Mouse (Mus musculus): ENCODE measurements at regions not wholly inside any gene's neighbourhood (a gene's known extent, or its start where the extent isn't known, plus 50 kb on each side); places are given as distances from the start of the nearest gene placed in this dataset.

GRCm38 (mm10) chr7:125149740-125150139 lies 294.7 kb upstream of the Kdm8 start:
- DNase-seq (ENCODE audit: low spot score in 2 of 2) = no peak

DNA sequence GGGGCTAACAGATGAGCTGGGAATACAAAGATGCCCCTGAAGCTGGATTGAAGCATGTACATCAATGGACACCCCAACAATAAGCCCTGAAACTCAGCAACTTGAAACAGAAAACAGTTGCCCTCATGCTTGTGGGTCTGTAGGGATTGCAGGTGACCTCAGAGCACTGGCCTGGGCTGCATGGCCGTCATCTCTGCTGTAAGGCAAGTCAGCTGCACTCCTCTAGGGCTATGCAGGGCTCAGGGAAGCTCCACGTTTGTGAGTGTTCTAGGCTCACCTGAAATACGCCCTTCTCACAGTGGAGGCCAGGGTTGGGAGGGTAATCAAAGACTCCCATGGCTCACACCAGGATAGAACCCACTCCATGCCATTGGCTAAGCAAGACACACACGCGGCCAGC lies 292.2 kb upstream of the Kdm8 start:
- DNase-seq (ENCODE audit: low spot score in 2 of 2) = no peak

- no peak for DNase-seq (ENCODE audit: low spot score in 2 of 2)
Measured at GRCm38 (mm10) chr7:125155291-125155690, 289.2 kb upstream of the Kdm8 start.

DNA sequence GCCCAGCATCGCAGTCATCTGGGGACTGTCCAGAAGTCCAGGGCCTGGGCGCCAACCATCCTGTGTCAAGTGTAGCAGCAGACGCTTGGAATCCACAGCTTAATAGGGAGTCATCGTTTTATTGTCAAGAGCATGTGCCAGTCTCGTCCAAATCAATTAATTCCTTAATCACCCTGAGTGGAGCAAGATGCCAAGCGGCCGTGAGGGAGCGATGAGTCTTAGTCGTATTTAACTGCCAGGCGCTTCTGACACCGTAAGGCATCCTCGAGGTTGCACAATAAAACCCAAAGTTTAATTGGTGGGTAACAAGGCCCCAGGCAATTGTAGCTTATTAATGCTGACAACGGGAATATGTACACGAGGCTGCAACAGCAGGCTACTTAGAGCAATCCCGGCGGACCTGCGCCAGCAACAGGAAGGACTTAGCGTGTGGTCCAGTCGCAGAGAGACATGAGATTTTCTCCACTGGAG lies 277.6 kb upstream of the Kdm8 start:
- DNase-seq (ENCODE audit: low spot score in 2 of 2) = no peak

DNA sequence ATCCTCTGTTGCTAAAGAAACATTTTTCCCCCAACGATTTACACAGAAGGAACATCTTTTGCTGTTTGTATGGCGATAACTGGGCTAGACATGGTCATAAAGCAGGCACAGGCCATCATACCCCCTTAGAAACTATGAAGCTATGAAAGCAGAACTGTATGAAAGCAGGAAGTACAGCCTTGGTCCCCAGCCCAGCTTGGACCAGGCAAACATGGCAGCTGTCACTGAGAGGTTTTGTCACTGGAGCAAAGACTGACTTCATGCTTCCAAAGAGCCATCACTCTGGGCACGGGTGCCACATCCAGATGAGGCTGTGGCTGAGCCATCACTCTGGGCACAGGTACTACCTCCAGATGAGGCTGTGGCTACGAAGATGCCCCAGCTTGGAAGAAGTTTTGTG lies 276.8 kb upstream of the Kdm8 start:
- no peak for DNase-seq (ENCODE audit: low spot score in 2 of 2)

DNA sequence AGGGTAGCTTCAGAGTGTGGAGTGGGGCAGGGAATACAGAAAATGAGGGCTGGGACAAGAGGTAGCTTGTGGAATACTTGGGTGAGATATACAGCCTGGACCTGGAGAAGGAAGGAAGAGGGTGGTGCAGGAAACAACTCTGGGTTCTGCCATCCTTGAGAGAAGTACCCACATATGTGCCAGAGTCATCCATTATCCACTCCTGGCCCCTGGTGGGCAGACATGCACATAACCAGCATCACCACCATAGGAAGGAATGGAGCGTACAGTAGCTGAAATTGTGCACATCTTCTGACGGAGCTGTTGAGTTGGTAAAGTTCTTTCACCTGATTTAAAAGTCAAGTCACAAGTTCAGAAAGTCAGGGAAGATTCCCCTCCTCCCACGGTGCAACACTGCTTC lies 262.9 kb upstream of the Kdm8 start:
- DNase-seq (ENCODE audit: low spot score in 2 of 2) = peak; percentile 52 to 70

DNA sequence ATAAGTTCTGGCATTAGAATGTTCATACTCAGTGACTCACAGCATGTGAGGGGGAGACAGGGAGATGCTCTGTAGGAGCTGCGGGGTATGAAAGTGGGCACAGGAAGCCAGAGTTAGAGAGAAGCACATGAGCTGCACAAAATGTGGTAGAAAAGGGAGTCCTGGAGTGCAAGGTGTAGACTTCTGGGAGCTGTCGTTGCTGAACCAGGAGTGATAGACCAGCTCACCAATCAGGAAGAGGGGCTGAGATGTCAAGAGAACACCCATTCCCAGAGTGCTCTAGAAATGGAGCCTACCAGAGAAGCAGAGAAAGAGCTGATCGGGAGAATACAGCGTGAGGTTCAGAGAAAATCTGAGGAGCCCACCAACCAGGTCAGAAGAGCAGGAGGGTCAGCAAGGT lies 262.2 kb upstream of the Kdm8 start:
- peak; percentile 16 to 32 for DNase-seq (ENCODE audit: low spot score in 2 of 2)

GRCm38 (mm10) chr7:125183011-125183410 lies 261.5 kb upstream of the Kdm8 start:
- DNase-seq (ENCODE audit: low spot score in 2 of 2) = peak in 1 of 2 experiments; percentile 4

DNA sequence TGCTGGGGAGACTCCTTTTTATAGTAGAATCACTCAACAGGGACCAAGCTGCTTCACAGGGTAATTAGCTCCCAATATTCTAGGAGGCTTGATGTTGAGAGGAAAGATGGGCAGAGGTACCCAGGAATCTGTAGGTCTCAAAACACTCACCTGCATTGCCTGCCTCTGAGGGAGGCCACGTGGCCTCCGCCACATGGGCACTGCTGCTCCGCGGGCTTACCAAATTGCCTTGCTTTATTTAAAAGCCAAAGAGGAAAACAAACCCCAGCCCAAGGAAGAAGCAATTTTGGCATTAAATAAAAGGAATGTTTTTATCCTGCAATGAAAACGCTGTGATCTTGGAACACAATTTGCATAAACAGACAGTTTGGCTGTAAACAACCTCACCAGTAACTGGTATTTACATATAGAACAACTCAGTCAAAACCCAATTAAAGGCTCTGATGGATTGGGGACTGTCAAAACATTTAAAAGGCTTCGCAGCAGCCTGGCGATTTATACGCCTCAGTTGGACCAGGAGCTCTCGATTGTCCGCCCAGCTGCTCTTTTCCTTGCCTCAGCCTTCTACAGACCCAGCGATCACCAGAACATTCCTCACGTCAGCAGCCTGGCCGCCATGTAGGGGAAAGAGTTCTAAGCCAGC lies 259.3 kb upstream of the Kdm8 start:
- no peak for DNase-seq (ENCODE audit: low spot score in 2 of 2)

DNA sequence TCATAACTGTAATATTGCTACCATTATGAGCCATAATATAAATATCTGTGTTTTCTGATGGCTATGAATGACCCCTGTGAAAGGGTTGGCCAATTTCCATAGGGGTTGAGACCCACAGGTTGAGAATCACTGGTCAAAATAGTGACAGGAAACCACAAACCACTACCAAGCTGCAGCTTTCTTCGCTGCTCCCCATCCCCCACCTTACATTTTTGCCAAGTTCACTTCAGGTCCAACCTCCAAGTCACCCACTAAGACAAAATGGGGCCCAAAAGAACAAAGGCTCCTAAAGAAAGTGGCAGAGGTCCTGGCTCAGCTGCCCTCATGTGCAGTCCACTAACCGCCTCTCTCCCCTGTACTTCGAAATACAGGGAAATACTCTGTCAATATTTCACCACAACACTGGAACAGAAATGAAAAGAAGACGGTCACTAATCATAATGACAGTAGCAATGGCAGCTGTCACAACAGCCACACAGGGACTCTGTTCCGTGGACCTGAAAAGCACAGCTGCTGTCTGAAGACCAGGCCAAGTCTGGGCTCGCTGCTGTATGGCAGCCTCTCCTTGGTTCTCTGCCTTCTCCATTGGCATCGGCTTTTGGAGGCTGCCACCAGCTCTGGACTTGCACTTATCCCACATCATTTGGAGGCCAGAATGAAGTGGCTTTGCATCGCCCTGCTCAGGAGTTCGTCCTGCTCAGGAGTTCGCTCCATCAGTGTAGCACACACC lies 257.3 kb upstream of the Kdm8 start:
- DNase-seq (ENCODE audit: low spot score in 2 of 2) = no peak

DNA sequence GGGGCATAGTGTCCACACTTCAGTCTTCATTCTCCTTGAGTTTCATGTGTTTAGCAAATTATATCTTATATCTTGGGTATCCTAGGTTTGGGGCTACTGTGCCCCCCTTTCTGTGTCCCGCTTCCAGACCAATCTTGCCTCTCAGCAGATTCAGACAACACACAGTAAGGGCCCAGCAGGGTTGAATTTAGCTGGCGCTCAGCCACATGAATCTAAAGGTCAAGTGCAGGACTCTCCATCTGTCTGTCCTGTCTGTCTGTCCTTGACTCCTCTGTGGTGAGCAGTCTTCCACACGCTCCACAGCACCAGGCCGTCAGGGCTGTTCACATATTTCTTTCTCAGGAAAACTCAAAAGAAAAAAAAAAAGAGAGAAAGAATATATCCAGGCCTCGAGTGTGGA lies 255.5 kb upstream of the Kdm8 start:
- no peak for DNase-seq (ENCODE audit: low spot score in 2 of 2)

DNA sequence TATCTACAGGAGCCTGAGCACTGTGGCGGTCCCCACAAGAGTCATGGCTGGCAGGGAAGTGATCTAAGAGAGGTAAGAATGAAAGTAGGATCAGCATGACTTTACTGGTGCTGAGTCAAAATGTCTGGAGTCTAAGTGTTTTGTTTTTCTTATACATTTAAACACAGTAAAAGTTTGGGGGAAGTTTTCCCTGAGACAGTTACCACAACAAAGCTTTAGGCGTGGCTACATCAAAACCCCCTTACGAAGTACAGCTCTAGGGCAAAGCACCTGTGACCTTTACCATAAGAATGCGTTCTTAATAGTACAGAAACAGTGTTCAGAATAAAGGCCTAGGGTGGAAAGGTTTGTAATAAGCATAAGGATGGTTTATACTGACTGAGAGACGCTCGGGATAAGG lies 254.4 kb upstream of the Kdm8 start:
- no peak for DNase-seq (ENCODE audit: low spot score in 2 of 2)

DNA sequence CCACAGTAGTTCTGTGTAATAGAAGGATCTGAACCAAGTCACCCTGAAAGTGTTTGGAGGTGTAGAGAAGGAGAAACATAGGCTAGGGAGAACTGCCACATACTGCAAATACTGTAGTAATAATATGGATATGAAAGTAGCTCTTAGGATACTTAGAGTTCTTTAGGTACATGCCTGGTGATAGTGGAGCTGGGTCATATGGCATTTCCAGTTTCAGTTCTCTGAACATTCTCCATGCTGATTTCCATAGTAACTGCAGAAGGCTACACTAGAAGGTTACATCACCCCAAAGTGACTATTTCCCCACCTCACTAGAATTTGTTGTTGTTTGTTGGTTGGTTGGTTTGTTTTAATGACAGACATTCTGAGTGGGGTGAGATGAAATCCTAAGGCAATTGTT lies 253.2 kb upstream of the Kdm8 start:
- DNase-seq (ENCODE audit: low spot score in 2 of 2) = no peak

- no peak for DNase-seq (ENCODE audit: low spot score in 2 of 2)
Measured at GRCm38 (mm10) chr7:125211346-125211973, 233.0 kb upstream of the Kdm8 start.

DNA sequence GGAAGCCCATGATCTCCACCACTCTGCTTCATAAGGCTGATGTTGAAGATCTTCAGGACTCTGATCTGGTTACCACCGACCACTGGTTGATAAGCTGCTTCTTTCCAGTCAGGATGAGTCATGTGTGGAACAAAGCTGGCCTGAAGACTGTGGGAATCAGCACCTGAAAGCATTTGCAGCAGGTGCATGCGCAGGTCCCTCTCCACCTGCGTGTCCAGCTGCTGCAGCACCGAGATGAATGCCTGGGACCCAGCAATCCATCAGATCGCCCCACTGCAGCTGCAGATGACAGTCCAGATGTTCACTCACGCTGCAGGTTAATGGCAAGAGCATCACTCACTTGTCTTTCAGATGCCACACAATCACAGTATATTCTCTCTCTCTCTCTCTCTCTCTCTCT lies 230.4 kb upstream of the Kdm8 start:
- no peak for DNase-seq (ENCODE audit: low spot score in 2 of 2)

- no peak for DNase-seq (ENCODE audit: low spot score in 2 of 2)
Measured at GRCm38 (mm10) chr7:125217630-125218029, 226.8 kb upstream of the Kdm8 start.

DNA sequence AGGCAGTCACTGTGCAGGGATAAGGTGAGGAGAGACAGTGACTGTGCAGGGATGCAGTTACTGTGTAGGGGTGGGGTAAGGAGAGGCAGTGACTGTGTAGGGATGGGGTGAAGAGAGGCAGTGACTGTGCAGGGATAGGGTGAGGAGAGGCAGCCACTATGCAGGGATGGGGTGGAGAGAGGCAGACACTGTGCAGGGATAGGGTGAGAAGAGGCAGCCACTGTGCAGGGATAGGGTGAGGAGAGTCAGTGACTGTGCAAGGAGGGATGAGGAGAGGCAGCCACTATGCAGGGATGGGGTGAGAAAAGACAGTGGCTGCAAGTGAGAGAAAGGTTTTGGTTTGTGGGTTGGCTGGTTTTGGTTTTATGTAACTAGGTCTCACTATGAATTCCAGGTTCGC lies 221.8 kb upstream of the Kdm8 start:
- no peak for DNase-seq (ENCODE audit: low spot score in 2 of 2)

GRCm38 (mm10) chr7:125234911-125235310 lies 209.6 kb upstream of the Kdm8 start:
- no peak for DNase-seq (ENCODE audit: low spot score in 2 of 2)

- DNase-seq (ENCODE audit: low spot score in 2 of 2) = no peak
Measured at GRCm38 (mm10) chr7:125237026-125237425, 207.4 kb upstream of the Kdm8 start.

- no peak for DNase-seq (ENCODE audit: low spot score in 2 of 2)
Measured at GRCm38 (mm10) chr7:125243021-125243420, 201.5 kb upstream of the Kdm8 start.

GRCm38 (mm10) chr7:125248386-125248785 lies 196.1 kb upstream of the Kdm8 start:
- no peak for DNase-seq (ENCODE audit: low spot score in 2 of 2)

- no peak for DNase-seq (ENCODE audit: low spot score in 2 of 2)
Measured at GRCm38 (mm10) chr7:125250385-125250784, 194.1 kb upstream of the Kdm8 start.

Data from left cerebral cortex, adult 18-20 months (tissue).